Mouse (Mus musculus): ENCODE measurements around the gene Hmg20b. TPM values are rescaled to one million over a fixed set of nuclear protein-coding genes. Genes with fewer than 3 reads are reported as not detected.

Hmg20b gene
- polyA plus RNA-seq, 1 experiment, result 80.2 TPM

GRCm38 (mm10) chr10:81389373-81389772, 39.1 kb upstream of the Hmg20b start:
- peaks cover 16% of the 10 kb centered on the region for H3K79me2 ChIP-seq (ENCODE audit: control insufficient read depth, insufficient read depth)
- H3K4me3 ChIP-seq, result no peak overlapping the region
- H3ac ChIP-seq (ENCODE audit: control insufficient read depth, insufficient read length), result no peak overlapping the region
- H3K27me3 ChIP-seq (ENCODE audit: control insufficient read depth, insufficient read depth, insufficient read length), result no peaks in the 10 kb centered on the region
- H3K4me2 ChIP-seq (ENCODE audit: low read depth), result no peak overlapping the region
- H3K36me3 ChIP-seq (ENCODE audit: control insufficient read depth, insufficient read depth), result peaks cover 17% of the 10 kb centered on the region
- TF ChIP-seq E2F4 (IDR thresholded peaks at IDR 0.05; ENCODE audit: insufficient read depth) (no peak), REST (IDR thresholded peaks at IDR 0.05; ENCODE audit: insufficient read depth, insufficient read length) (no peak), MYOG (IDR thresholded peaks at IDR 0.05; ENCODE audit: control insufficient read depth in 1 of 3, insufficient read depth in 1 of 3, insufficient read length in 2 of 3, low read depth in 2 of 3) (no peak), TCF12 (IDR thresholded peaks at IDR 0.05; ENCODE audit: insufficient read depth, poor library complexity, severe bottlenecking) (no peak), CEBPB (IDR thresholded peaks at IDR 0.05; ENCODE audit: insufficient read depth, poor library complexity, severe bottlenecking) (no peak), USF1 (IDR thresholded peaks at IDR 0.05; ENCODE audit: low read depth) (no peak), SRF (IDR thresholded peaks at IDR 0.05; ENCODE audit: control insufficient read depth, insufficient read length, low read depth) (no peak)

GRCm38 (mm10) chr10:81388505-81389055, 38.3 kb upstream of the Hmg20b start, which contains the start of gene Gm48552:
Gene Gm48552 (plus strand): TSS chr10:81389005.
- no peak for TF ChIP-seq CEBPB (IDR thresholded peaks at IDR 0.05; ENCODE audit: insufficient read depth, poor library complexity, severe bottlenecking)
- TF ChIP-seq USF1 (IDR thresholded peaks at IDR 0.05; ENCODE audit: low read depth), result no peak
- TF ChIP-seq REST (IDR thresholded peaks at IDR 0.05; ENCODE audit: insufficient read depth, insufficient read length), result no peak
- TF ChIP-seq MYOD1 (IDR thresholded peaks at IDR 0.05; ENCODE audit: control insufficient read depth in 1 of 3, insufficient read length in 2 of 3, low read depth in 2 of 3), result no peak
- no peak for TF ChIP-seq POLR2A (IDR thresholded peaks at IDR 0.05; ENCODE audit: insufficient read length, low read depth)
- no peak for TF ChIP-seq MAX (IDR thresholded peaks at IDR 0.05; ENCODE audit: low read depth)
- TF ChIP-seq MYOG (IDR thresholded peaks at IDR 0.05; ENCODE audit: control insufficient read depth in 1 of 3, insufficient read depth in 1 of 3, insufficient read length in 2 of 3, low read depth in 2 of 3), result no peak
- TF ChIP-seq SRF (IDR thresholded peaks at IDR 0.05; ENCODE audit: control insufficient read depth, insufficient read length, low read depth), result no peak
- no peak for TF ChIP-seq E2F4 (IDR thresholded peaks at IDR 0.05; ENCODE audit: insufficient read depth)
- no peak within 1 kb of the TSS for H3ac ChIP-seq (ENCODE audit: control insufficient read depth, insufficient read length)
- H3K4me2 ChIP-seq (ENCODE audit: low read depth), result no peak within 1 kb of the TSS
- H3K27me3 ChIP-seq (ENCODE audit: control insufficient read depth, insufficient read depth, insufficient read length), result no peaks in the 10 kb centered on the region
- no peak within 1 kb of the TSS for H3K4me3 ChIP-seq
- peaks cover 16% of the 10 kb centered on the region for H3K79me2 ChIP-seq (ENCODE audit: control insufficient read depth, insufficient read depth)
- H3K36me3 ChIP-seq (ENCODE audit: control insufficient read depth, insufficient read depth), result peaks cover 17% of the 10 kb centered on the region

- Histone ChIP-seq H3K4me2 (ENCODE audit: low read depth) (no peak overlapping the region), H3K36me3 (ENCODE audit: control insufficient read depth, insufficient read depth) (peaks cover 17% of the 10 kb centered on the region), H3K27me3 (ENCODE audit: control insufficient read depth, insufficient read depth, insufficient read length) (no peaks in the 10 kb centered on the region), H3K4me3 (no peak overlapping the region), H3K79me2 (ENCODE audit: control insufficient read depth, insufficient read depth) (peaks cover 16% of the 10 kb centered on the region), H3ac (ENCODE audit: control insufficient read depth, insufficient read length) (no peak overlapping the region)
- TF ChIP-seq TCF3 (IDR thresholded peaks at IDR 0.05; ENCODE audit: insufficient read length, low read depth) (no peak), POLR2AphosphoS2 (IDR thresholded peaks at IDR 0.05; ENCODE audit: insufficient read length, low read depth) (no peak), MAX (IDR thresholded peaks at IDR 0.05; ENCODE audit: low read depth) (no peak), REST (IDR thresholded peaks at IDR 0.05; ENCODE audit: insufficient read depth, insufficient read length) (no peak), TCF12 (IDR thresholded peaks at IDR 0.05; ENCODE audit: insufficient read depth, poor library complexity, severe bottlenecking) (no peak), E2F4 (IDR thresholded peaks at IDR 0.05; ENCODE audit: insufficient read depth) (no peak), USF1 (IDR thresholded peaks at IDR 0.05; ENCODE audit: low read depth) (no peak), POLR2A (IDR thresholded peaks at IDR 0.05; ENCODE audit: insufficient read length, low read depth) (no peak), CEBPB (IDR thresholded peaks at IDR 0.05; ENCODE audit: insufficient read depth, poor library complexity, severe bottlenecking) (no peak), SRF (IDR thresholded peaks at IDR 0.05; ENCODE audit: control insufficient read depth, insufficient read length, low read depth) (no peak), MYOG (IDR thresholded peaks at IDR 0.05; ENCODE audit: control insufficient read depth in 1 of 3, insufficient read depth in 1 of 3, insufficient read length in 2 of 3, low read depth in 2 of 3) (no peak)
Observed at GRCm38 (mm10) chr10:81387716-81388115, 37.4 kb upstream of the Hmg20b start.

DNA sequence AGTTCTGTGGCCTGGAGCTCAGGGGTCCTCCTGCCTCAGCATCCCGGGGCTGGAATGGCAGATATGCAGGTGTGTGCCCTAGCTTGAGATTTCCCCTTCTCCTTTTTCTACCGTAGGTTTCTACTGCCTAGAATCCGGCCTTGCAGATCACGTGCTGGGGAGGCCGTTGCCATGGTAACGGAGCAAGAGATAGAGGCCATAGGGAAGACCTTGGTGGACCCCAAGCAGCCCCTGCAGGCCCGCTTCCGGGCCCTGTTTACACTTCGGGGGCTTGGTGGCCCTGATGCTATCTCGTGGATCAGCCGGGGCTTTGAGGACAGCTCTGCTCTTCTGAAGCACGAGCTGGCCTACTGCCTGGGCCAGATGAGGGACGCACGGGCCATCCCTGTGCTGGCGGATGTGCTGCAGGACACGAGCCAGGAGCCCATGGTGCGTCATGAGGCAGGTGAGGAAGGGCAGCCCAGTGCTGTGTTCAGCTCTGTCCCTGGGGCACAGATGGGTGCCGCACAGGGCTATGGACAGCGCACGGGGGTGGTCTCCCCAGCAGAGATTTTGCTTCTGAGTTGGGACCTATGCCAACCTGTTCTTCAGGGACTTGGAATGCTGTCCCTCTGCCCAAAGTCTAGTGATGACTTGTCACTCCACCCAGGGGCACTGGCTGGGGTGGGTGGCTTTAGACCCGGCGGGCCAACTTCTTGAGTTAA, 35.5 kb upstream of the Hmg20b start:
- Histone ChIP-seq H3K79me2 (ENCODE audit: control insufficient read depth, insufficient read depth) (peaks cover 16% of the 10 kb centered on the region), H3K36me3 (ENCODE audit: control insufficient read depth, insufficient read depth) (peaks cover 17% of the 10 kb centered on the region), H3K4me3 (peak overlapping the region; percentile 95), H3K27me3 (ENCODE audit: control insufficient read depth, insufficient read depth, insufficient read length) (no peaks in the 10 kb centered on the region), H3ac (ENCODE audit: control insufficient read depth, insufficient read length) (peak overlapping the region; percentile 55), H3K4me2 (ENCODE audit: low read depth) (peak overlapping the region; percentile 88)
- TF ChIP-seq TCF3 (IDR thresholded peaks at IDR 0.05; ENCODE audit: insufficient read length, low read depth) (no peak), CEBPB (IDR thresholded peaks at IDR 0.05; ENCODE audit: insufficient read depth, poor library complexity, severe bottlenecking) (no peak), POLR2AphosphoS2 (IDR thresholded peaks at IDR 0.05; ENCODE audit: insufficient read length, low read depth) (no peak), POLR2A (IDR thresholded peaks at IDR 0.05; ENCODE audit: insufficient read length, low read depth) (no peak), MAX (IDR thresholded peaks at IDR 0.05; ENCODE audit: low read depth) (no peak), USF1 (IDR thresholded peaks at IDR 0.05; ENCODE audit: low read depth) (no peak), SRF (IDR thresholded peaks at IDR 0.05; ENCODE audit: control insufficient read depth, insufficient read length, low read depth) (no peak), E2F4 (IDR thresholded peaks at IDR 0.05; ENCODE audit: insufficient read depth) (no peak), TCF12 (IDR thresholded peaks at IDR 0.05; ENCODE audit: insufficient read depth, poor library complexity, severe bottlenecking) (no peak), REST (IDR thresholded peaks at IDR 0.05; ENCODE audit: insufficient read depth, insufficient read length) (no peak)

All from myocyte (in vitro differentiated cells).